Mouse (Mus musculus): Measurements from ENCODE around the gene Zkscan7.
"Not testable (repeated sequence)": the region's sequence is repeated elsewhere in the genome, so short reads cannot be mapped to it uniquely, and the experiment has no call there.

Gene Zkscan7

GRCm38 (mm10) chr9:122885385-122885784, at the start of gene Zkscan7:
Zkscan7 (plus strand) TSS chr9:122885685.
- DNase-seq (ENCODE audit: inconsistent age in 2 of 2, low spot score in 1 of 2) = no peak

- peak in 1 of 2 experiments; percentile 64 for DNase-seq (ENCODE audit: inconsistent age in 2 of 2, low spot score in 1 of 2)
These were observed 49.4 kb upstream of the Zkscan7 start for GRCm38 (mm10) chr9:122836126-122836525.

GRCm38 (mm10) chr9:122836790-122837189, 48.7 kb upstream of the Zkscan7 start:
- peak; percentile 43 to 71 for DNase-seq (ENCODE audit: inconsistent age in 2 of 2, low spot score in 1 of 2)

DNA sequence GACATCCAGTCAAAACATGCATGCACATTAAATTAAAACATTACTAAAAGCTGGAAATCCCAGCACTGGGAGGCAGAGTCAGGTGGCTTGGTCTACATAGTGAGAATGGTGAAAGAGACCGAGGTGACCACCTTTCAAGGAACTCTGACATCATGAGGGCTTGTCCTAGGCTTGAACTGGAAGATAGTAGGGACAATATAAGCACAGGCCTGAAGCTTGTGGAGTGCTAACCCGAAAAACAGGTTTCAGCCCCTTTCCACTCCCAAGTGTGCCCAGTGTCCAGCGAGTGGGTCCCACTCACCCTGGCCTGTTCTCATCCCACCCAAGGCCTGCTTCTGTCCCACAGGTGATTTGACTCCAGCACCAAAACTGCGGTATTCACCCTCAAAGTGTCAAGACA, 48.3 kb upstream of the Zkscan7 start:
- no peak for DNase-seq (ENCODE audit: inconsistent age in 2 of 2, low spot score in 1 of 2)

DNA sequence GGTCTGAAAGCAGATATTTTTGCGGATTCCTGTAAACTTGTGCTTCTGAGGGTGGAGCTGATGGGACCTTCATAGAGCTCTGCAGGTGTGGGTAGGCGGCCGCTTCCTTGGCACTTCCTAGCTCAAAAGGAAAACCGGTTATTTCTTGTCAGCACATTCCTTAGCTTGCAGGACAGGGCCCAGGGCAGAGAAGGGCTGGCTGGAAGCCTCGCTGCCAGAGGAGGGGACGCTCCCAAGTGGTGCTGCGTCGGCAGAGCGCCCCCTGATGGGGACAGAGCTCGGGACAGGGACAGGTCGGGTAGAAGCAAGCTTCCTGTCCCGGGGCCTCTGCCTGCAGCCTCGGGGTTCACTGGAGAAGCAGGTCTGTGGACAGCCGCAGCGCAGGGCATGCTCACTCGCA, 47.8 kb upstream of the Zkscan7 start:
- DNase-seq (ENCODE audit: inconsistent age in 2 of 2, low spot score in 1 of 2) = peak; percentile 43 to 71

DNA sequence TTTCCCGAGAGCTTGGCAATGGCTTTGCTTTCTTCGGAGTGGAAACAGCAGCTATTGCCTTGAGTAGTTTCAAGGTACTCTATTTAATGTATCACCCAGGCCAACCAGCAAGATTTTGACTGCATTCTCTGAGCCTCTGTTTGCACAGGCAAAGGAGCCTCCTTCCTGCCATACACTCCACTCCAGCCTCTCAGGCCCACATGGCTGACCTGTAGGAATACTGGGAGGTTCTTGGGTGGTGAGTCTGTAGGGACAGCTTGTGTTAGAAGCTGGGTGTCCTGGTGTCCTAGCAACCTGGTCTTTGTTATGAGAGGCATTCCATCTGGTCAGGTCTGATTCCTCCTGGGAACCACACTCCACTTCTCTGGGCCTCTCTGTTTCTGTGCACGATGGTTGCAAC, 41.7 kb upstream of the Zkscan7 start, which contains the start of gene Gm35549:
Gene Gm35549, minus strand, starts transcription at position 276 of the 400 bp plus-strand sequence.
- DNase-seq (ENCODE audit: inconsistent age in 2 of 2, low spot score in 1 of 2) = peak in 1 of 2 experiments; percentile 57

DNA sequence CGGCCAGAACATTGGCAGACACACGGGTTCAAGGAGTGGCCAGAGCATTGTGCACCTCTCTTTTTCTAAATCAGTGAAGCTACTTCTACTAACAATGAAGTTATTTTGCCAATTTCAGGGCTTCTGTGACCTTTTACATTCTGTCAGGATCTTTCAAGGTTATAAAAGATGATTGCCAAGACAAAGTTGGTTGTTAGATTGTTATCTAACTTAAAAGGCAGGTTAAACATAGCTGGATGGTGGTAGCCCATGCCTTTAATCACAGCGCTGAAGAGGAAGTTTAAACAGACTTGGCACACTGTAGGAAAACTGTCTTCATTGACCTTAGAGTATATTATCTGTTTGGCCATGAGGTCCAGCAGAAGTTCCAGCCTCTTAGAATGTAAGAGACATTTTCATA, 39.9 kb upstream of the Zkscan7 start:
- DNase-seq (ENCODE audit: inconsistent age in 2 of 2, low spot score in 1 of 2) = peak in 1 of 2 experiments; percentile 73

GRCm38 (mm10) chr9:122846156-122846555, 39.3 kb upstream of the Zkscan7 start:
- DNase-seq (ENCODE audit: inconsistent age in 2 of 2, low spot score in 1 of 2) = peak in 1 of 2 experiments; percentile 55

GRCm38 (mm10) chr9:122847811-122848311, 37.6 kb upstream of the Zkscan7 start:
- DNase-seq (ENCODE audit: inconsistent age in 2 of 2, low spot score in 1 of 2) = not testable (repeated sequence)

DNA sequence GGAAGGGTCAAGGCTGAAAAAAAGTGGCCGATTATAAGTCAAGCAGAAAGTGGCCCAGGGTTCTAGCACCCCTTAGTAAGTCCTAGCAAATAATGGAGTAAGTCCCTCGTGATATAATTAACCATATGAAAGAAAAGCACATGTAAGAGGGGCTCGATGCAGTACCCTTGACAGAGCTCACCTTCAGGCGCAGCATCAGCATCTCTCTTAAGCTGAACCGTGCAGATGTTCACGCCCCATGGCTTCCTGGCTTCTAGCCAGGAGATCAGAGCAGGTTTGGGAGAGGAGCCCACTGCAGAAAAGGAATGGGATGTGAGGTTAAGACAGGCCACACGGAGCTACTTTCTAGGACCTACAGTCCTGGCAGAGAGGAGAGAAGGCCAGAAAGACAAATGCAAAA, 31.0 kb upstream of the Zkscan7 start:
- no peak for DNase-seq (ENCODE audit: inconsistent age in 2 of 2, low spot score in 1 of 2)

GRCm38 (mm10) chr9:122855141-122855540, 30.3 kb upstream of the Zkscan7 start:
- not testable (repeated sequence) for DNase-seq (ENCODE audit: inconsistent age in 2 of 2, low spot score in 1 of 2)

DNA sequence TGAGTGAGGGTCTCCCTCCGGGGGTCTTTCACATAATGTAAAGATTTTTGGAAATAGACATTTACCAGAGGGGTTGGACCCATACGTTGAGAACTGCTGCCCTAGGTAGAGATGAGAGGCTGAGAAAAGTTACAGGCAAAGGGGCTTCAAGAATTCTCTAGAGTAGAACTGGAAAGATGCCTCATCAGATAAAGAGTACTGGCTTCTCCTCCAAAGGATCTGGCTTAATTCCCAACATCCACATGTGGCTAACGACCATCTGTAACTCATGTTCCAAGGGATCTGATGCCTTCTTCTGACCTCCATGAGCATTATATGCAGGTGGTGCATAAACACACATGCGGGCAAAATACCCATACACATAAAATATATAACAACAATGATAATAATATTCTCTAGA, 29.9 kb upstream of the Zkscan7 start:
- DNase-seq (ENCODE audit: inconsistent age in 2 of 2, low spot score in 1 of 2) = no peak

- peak in 1 of 2 experiments; percentile 64 for DNase-seq (ENCODE audit: inconsistent age in 2 of 2, low spot score in 1 of 2)
These were observed 28.8 kb upstream of the Zkscan7 start for GRCm38 (mm10) chr9:122856716-122857115.

DNA sequence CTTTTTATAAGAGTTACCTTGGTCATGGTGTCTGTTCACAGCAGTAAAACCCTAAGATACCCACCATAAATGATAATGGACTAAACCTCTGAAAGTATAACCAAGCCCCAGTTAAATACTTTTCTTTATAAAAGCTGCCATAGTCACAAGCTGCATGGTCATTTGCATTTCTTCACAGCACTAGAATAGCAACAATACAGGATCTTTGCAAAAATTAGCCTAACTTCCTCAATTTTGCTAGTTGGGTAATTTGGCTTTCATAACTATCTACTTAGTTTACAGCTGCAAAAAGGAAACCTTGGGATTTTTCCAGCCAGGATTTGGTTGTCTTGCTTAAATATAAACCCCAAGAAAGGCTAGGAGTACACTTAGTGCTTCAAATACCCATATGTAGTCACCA, 24.7 kb upstream of the Zkscan7 start:
- DNase-seq (ENCODE audit: inconsistent age in 2 of 2, low spot score in 1 of 2) = no peak

- peak in 1 of 2 experiments; percentile 71 for DNase-seq (ENCODE audit: inconsistent age in 2 of 2, low spot score in 1 of 2)
These were observed 21.8 kb upstream of the Zkscan7 start for GRCm38 (mm10) chr9:122863731-122864130.

DNA sequence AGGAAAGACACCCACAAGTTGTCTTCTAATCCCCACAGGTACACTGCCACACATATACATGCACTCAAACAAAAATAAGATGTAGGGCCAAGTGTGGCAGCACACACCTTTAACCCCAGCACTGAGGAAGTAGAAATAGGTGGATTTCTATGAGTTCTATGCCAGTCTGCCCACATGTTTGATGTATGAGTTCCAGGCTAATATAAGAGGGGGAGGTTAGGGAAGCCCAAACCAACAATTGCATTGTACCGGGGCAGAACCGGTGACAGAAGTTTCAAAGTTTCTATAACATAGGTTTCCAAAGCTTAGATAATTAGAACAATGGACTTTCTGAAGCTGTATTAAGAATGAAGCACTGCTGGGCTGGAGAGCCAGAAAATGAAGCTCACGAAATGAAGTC, 20.6 kb upstream of the Zkscan7 start:
- DNase-seq (ENCODE audit: inconsistent age in 2 of 2, low spot score in 1 of 2) = peak in 1 of 2 experiments; percentile 69

DNA sequence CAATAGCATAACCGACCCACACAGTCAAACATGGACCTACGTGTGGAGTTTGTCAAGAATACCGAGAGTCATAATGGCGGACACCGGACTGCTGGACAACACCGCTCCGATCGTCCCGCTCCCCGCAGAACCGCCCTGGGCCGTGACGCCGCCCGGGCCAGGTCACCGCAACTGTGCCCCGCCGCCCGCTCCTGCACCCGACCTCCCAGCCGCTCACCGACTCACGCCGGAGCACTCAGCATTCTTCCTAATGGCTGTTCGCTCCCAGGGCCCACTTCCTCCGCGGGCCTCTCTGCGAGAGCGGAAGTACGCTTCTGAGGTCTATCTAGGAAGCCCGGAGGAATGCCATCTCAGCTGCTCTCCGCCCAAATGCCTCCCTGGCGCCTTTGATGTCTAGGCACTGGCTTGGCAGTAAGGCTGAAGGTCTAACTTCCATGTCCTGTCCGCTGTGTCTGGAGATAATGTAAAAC, 19.8 kb upstream of the Zkscan7 start, which contains the start of gene Zfp445:
Gene Zfp445, minus strand, starts transcription at position 310 of the 470 bp plus-strand sequence.
- peak; percentile 86 to 96 for DNase-seq (ENCODE audit: inconsistent age in 2 of 2, low spot score in 1 of 2)

DNA sequence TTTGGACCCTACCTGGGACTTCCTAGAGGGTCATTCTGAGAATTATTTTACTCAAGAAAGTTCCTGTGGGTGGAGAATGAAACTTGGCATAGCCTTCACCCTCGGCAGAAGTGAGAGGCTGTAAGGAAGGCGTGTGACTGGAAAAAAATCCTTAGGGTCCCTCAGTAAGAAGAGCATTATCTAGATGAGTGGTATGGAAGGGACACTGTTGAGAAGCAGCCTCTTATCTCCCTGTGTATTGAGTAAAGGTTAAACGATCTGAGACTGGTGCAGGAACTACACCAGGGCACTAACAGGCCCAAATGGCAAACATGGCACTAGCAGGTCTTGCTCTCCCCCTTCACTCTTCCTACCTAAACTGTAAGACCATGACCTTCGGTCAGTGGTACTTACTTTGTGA, 19.3 kb upstream of the Zkscan7 start:
- no peak for DNase-seq (ENCODE audit: inconsistent age in 2 of 2, low spot score in 1 of 2)

- no peak for DNase-seq (ENCODE audit: inconsistent age in 2 of 2, low spot score in 1 of 2)
These were observed 12.9 kb upstream of the Zkscan7 start for GRCm38 (mm10) chr9:122872595-122872994.

- no peak for DNase-seq (ENCODE audit: inconsistent age in 2 of 2, low spot score in 1 of 2)
These were observed 10.8 kb upstream of the Zkscan7 start for GRCm38 (mm10) chr9:122874653-122875052.

GRCm38 (mm10) chr9:122875145-122875544, 10.3 kb upstream of the Zkscan7 start:
- DNase-seq (ENCODE audit: inconsistent age in 2 of 2, low spot score in 1 of 2) = no peak

- DNase-seq (ENCODE audit: inconsistent age in 2 of 2, low spot score in 1 of 2) = peak; percentile 70 to 90
These were observed 1.1 kb downstream of the Zkscan7 start for GRCm38 (mm10) chr9:122886372-122887179.
